Mouse (Mus musculus): Measurements from ENCODE around the gene Hoxb3. TPM values are rescaled to one million over a fixed set of nuclear protein-coding genes. Genes with fewer than 3 reads are reported as not detected.

Gene Hoxb3
- polyA plus RNA-seq, 1 experiment from 2014 or later = 0.45 TPM

DNA sequence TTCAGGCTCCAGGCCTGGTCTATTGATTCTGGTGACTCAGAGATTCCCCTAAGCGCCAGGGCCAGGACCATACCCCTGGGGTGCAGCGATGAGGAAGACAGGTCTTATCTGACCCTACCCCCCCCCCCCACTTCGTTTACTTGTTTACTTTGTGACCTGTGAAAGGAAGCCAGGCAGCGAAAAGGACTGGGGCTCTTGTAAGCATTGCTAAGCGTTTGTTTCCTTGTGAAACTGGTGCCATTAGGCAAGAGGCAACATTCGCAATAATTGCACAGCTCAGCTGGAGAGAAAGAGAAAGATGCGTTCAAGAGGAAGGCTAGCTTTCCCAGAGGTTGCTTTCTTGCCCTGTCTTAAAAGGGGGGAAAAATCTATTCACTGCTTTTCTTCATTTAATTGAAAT, 46.0 kb downstream of the Hoxb3 start:
- 29% methylated on average over 7 of the region's 7 CpGs for whole genome bisulfite sequencing
- no peak overlapping the region for H3K4me2 ChIP-seq
- H3K4me1 ChIP-seq (replicated peaks) = peaks cover 8% of the 10 kb centered on the region; the same call in 1 of the 2 replicates
- H3K27ac ChIP-seq (ENCODE audit: poor library complexity, severe bottlenecking) = no peak overlapping the region
- no peak for ATAC-seq (ENCODE audit: insufficient number of reproducible peaks, low FRiP score)
- no peak overlapping the region for H3K4me3 ChIP-seq
- peaks cover 96% of the 10 kb centered on the region for H3K27me3 ChIP-seq (replicated peaks)
- H3K9me3 ChIP-seq (replicated peaks) = no peaks in the 10 kb centered on the region
- H3K36me3 ChIP-seq = no peaks in the 10 kb centered on the region
- no peak overlapping the region for H3K9ac ChIP-seq

DNA sequence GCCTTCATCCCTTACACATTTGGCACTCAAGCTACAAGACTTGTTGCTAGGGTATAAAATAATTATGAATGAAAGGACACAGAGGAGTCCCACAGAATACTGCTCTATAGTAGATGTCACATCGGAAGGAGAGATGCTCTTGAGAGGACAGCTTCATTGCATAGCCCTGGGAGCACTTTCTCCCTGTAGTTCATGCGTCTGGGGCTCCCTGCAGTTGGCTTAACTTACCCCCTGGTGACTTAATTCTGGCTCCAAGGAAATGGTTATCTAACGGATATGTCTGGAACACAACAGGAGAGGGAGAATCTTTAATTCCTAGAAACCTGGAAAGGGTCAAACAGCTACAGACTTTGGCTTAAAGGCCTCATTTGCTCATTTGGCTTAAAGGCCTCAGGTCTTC, 48.6 kb downstream of the Hoxb3 start:
- no peaks in the 10 kb centered on the region for H3K36me3 ChIP-seq
- no peak for ATAC-seq (ENCODE audit: insufficient number of reproducible peaks, low FRiP score)
- peaks cover 96% of the 10 kb centered on the region for H3K27me3 ChIP-seq (replicated peaks)
- 0 out of 2 replicates have a peak, but pooled peaks cover 4% of the 10 kb centered on the region for H3K4me1 ChIP-seq (replicated peaks)
- H3K9ac ChIP-seq = no peak overlapping the region
- WGBS = 37% methylated on average over 3 of the region's 3 CpGs
- H3K4me2 ChIP-seq = no peak overlapping the region
- no peak overlapping the region for H3K4me3 ChIP-seq
- no peak overlapping the region for H3K27ac ChIP-seq (ENCODE audit: poor library complexity, severe bottlenecking)
- no peaks in the 10 kb centered on the region for H3K9me3 ChIP-seq (replicated peaks)

DNA sequence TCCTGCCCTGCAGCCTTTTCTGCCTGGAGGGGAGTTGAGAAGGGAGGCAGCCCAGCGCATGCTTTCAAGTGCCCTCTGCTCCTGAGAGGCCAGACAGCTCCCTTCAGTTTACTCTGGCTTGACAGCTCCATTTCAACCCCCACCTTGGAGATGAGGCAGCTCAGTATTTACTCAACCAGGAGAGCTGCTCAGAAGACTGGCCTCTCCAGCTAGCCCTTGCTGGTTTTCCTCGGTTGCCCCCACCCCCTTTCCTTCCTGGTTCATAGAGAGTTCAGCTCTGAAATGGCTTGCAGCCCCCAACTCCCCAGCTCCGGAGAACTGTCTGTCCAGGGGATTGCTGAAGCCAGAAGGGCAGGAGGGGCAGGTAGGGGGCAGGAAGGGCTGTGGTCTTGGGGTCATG, 49.4 kb downstream of the Hoxb3 start:
- 0 out of 2 replicates have a peak, but pooled peaks cover 4% of the 10 kb centered on the region for H3K4me1 ChIP-seq (replicated peaks)
- H3K9me3 ChIP-seq (replicated peaks) = no peaks in the 10 kb centered on the region
- H3K4me2 ChIP-seq = no peak overlapping the region
- 5% methylated on average over 3 of the region's 3 CpGs for WGBS
- peaks cover 95% of the 10 kb centered on the region for H3K27me3 ChIP-seq (replicated peaks)
- no peak overlapping the region for H3K4me3 ChIP-seq
- ATAC-seq (ENCODE audit: insufficient number of reproducible peaks, low FRiP score) = no peak
- no peak overlapping the region for H3K27ac ChIP-seq (ENCODE audit: poor library complexity, severe bottlenecking)
- H3K36me3 ChIP-seq = no peaks in the 10 kb centered on the region
- no peak overlapping the region for H3K9ac ChIP-seq

DNA sequence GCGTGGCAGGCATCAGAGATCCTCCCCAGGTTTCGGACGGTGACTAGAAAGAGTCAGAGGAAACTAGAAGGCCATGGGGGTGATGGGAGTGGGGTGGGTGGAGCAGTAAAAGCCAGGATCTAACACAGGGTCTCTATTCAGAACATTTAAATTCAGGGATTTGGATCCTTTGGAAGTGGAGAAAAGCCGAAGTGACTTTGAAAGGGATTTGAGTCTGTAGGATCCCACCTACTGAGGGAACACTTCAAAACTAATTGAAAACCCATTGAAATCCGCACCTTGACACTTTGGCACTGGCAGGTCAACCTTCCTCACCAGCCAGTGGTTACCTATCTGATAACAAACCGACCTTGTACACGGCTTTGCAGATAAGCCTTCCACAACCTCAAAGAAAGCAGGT, 51.7 kb downstream of the Hoxb3 start:
- no peak overlapping the region for H3K4me2 ChIP-seq
- no peak overlapping the region for H3K9ac ChIP-seq
- 21% methylated on average over 7 of the region's 7 CpGs for WGBS
- H3K9me3 ChIP-seq (replicated peaks) = no peaks in the 10 kb centered on the region
- H3K27me3 ChIP-seq (replicated peaks) = peaks cover 85% of the 10 kb centered on the region
- 0 out of 2 replicates have a peak, but pooled peaks cover 4% of the 10 kb centered on the region for H3K4me1 ChIP-seq (replicated peaks)
- H3K27ac ChIP-seq (ENCODE audit: poor library complexity, severe bottlenecking) = no peak overlapping the region
- H3K36me3 ChIP-seq = no peaks in the 10 kb centered on the region
- no peak overlapping the region for H3K4me3 ChIP-seq
- no peak for ATAC-seq (ENCODE audit: insufficient number of reproducible peaks, low FRiP score)

DNA sequence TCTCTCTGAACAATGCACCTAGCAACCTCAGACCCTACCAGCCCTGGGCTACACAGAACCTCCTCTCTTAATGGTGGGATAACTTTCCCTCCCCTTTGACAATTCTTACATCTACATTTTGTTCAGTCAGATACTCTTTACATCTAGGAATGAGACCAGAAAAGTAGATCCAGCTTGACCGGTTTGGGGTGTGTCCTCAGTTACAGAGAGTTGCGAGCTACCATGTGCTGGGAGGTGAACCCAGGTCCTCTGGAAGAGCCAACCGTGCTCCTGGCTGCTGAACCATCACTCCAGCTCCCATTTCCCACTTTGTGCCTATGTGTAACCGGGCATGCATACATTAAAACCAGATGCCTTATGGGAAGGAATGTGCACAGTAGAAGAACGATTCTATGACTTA, 60.3 kb downstream of the Hoxb3 start:
- 68% methylated on average over 5 of the region's 5 CpGs for WGBS
- Histone ChIP-seq H3K4me1 (replicated peaks) (no peaks in the 10 kb centered on the region), H3K9me3 (replicated peaks) (no peaks in the 10 kb centered on the region), H3K27ac (ENCODE audit: poor library complexity, severe bottlenecking) (no peak overlapping the region), H3K4me2 (no peak overlapping the region), H3K36me3 (no peaks in the 10 kb centered on the region), H3K27me3 (replicated peaks) (peaks cover 76% of the 10 kb centered on the region), H3K4me3 (no peak overlapping the region), H3K9ac (no peak overlapping the region)
- ATAC-seq (ENCODE audit: insufficient number of reproducible peaks, low FRiP score) = no peak

DNA sequence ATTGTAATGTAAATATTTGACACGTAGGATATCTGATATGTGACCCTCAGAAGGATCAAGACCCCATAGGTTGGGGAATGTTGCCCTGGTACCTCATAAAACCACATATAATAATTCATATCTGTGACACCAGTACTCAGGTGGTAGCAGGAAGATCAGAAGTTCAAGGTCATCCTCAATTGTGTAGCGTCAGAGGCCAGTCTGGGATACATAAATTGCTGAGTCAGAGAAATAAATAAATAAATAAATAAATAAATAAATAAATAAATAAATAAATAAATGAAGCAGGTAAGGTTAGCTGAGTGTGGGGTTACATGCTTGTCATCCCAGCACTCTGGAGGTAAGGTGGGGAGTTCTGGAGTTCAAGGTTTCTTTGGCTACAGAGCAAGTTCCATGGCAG, 64.5 kb downstream of the Hoxb3 start:
- no peak overlapping the region for H3K4me2 ChIP-seq
- H3K27me3 ChIP-seq (replicated peaks) = peaks cover 74% of the 10 kb centered on the region
- H3K9me3 ChIP-seq (replicated peaks) = no peaks in the 10 kb centered on the region
- no peaks in the 10 kb centered on the region for H3K36me3 ChIP-seq
- H3K27ac ChIP-seq (ENCODE audit: poor library complexity, severe bottlenecking) = no peak overlapping the region
- no peaks in the 10 kb centered on the region for H3K4me1 ChIP-seq (replicated peaks)
- no peak overlapping the region for H3K4me3 ChIP-seq
- ATAC-seq (ENCODE audit: insufficient number of reproducible peaks, low FRiP score) = no peak
- WGBS = 79% methylated on average over 2 of the region's 2 CpGs
- H3K9ac ChIP-seq = no peak overlapping the region

DNA sequence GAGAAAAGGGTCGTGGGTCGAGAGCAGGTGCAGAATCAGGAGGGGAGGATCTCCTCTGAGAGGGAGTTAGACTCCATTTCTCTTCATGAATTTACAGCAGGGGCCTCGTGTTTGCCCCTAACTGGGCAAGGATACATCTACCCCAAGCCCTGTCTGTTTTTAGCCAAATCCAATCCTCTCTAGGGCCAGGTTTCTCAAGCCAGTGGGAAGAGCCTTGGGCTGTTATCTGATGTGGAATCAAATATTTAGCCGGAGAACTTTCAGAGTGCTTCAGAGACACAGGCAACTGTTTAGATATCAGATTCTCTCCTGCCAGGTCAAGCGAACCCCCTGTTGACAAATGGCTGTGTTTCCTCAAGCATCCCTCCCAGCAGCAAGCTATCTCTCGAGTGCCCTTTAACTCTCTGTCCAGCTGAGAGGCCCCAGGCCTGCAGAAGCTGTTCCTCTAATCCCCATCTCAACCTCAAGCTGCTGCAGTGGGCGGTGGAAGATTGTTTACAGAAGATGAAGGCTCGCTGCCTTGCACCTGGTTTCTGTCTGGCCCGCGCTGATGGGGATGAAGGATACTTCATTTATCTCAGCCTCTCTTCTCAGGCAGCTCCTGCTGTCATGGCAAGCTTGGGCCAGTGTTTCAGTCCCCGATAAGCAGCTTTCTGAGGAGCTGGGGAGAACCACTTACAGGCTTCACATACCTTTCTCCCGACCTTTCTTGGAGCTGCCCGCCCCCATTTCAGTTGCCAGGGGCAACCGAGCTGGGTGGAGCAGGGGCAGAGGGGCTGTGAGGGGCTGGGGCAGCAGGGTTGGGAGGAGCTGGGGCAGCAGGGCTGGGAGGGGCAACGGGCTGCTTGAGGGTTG, 73.9 kb downstream of the Hoxb3 start:
- H3K27ac ChIP-seq (ENCODE audit: poor library complexity, severe bottlenecking) = no peak overlapping the region
- H3K4me2 ChIP-seq = peak overlapping the region; percentile 30; the same call in 1 of the 2 replicates
- WGBS = 7% methylated on average over 15 of the region's 15 CpGs
- H3K4me1 ChIP-seq (replicated peaks) = peaks cover 29% of the 10 kb centered on the region
- no peak overlapping the region for H3K9ac ChIP-seq
- no peaks in the 10 kb centered on the region for H3K36me3 ChIP-seq
- peak; percentile 39; the same call in 1 of the 2 replicates for ATAC-seq (ENCODE audit: insufficient number of reproducible peaks, low FRiP score)
- peaks cover 77% of the 10 kb centered on the region for H3K27me3 ChIP-seq (replicated peaks)
- H3K9me3 ChIP-seq (replicated peaks) = peaks cover 5% of the 10 kb centered on the region; the same call in 1 of the 2 replicates
- H3K4me3 ChIP-seq = no peak overlapping the region

MicroRNA genes within 50 kb of the gene (microRNA counts, 519-probe panel; counts per million panel counts)
- not detected for microRNA mmu-miR-10a

Small RNAs within 50 kb of the gene (microRNA-seq; reads per million reads assigned to microRNA genes)
- 1,920 reads per million, percentile 83 among the genes with 10 or more reads in this experiment for gene Mir10a

Other genes with a start within 250 kb of the Hoxb3 start
- gene Atp5g1, start 247.7 kb upstream of the Hoxb3 start, polyA plus RNA-seq (2016; fragmentation: Nextera tagmentation; extraction: Ambion mirVana) = 1,401 and 1,405 TPM in 2 replicates
- not detected in 2 replicates for gene Calcoco2, start 211.4 kb upstream of the Hoxb3 start, polyA plus RNA-seq (2016; fragmentation: Nextera tagmentation; extraction: Ambion mirVana)
- not detected in 2 replicates for gene Ttll6, start 189.5 kb upstream of the Hoxb3 start, polyA plus RNA-seq (2016; fragmentation: Nextera tagmentation; extraction: Ambion mirVana)
- not detected in 2 replicates for gene Hoxb13, start 129.0 kb upstream of the Hoxb3 start, polyA plus RNA-seq (2016; fragmentation: Nextera tagmentation; extraction: Ambion mirVana)
- gene Hoxb9, start 51.9 kb upstream of the Hoxb3 start, polyA plus RNA-seq (2016; fragmentation: Nextera tagmentation; extraction: Ambion mirVana) = 0.06 TPM in 1 of 2 replicates, not detected in the other
- 0.06 TPM in 1 of 2 replicates, not detected in the other for gene Hoxb8, start 41.4 kb upstream of the Hoxb3 start, polyA plus RNA-seq (2016; fragmentation: Nextera tagmentation; extraction: Ambion mirVana)
- gene Hoxb7, start 36.7 kb upstream of the Hoxb3 start, polyA plus RNA-seq (2016; fragmentation: Nextera tagmentation; extraction: Ambion mirVana) = 0.14 and 0.22 TPM in 2 replicates
- gene Hoxb6, start 30.9 kb upstream of the Hoxb3 start, polyA plus RNA-seq (2016; fragmentation: Nextera tagmentation; extraction: Ambion mirVana) = 0.62 TPM in 1 of 2 replicates, not detected in the other
- gene Hoxb5, start 20.0 kb upstream of the Hoxb3 start, polyA plus RNA-seq (2016; fragmentation: Nextera tagmentation; extraction: Ambion mirVana) = 0.14 and 1.9 TPM in 2 replicates
- 0.19 and 0.32 TPM in 2 replicates for gene Hoxb4, start 5.1 kb upstream of the Hoxb3 start, polyA plus RNA-seq (2016; fragmentation: Nextera tagmentation; extraction: Ambion mirVana)
- 4.0 TPM in 2 replicates for gene Hoxb2, start 27.2 kb downstream of the Hoxb3 start, polyA plus RNA-seq (2016; fragmentation: Nextera tagmentation; extraction: Ambion mirVana)
- not detected in 2 replicates for gene Hoxb1, start 42.4 kb downstream of the Hoxb3 start, polyA plus RNA-seq (2016; fragmentation: Nextera tagmentation; extraction: Ambion mirVana)
- gene Skap1, start 141.3 kb downstream of the Hoxb3 start, polyA plus RNA-seq (2016; fragmentation: Nextera tagmentation; extraction: Ambion mirVana) = 0.50 and 0.60 TPM in 2 replicates